Mouse (Mus musculus): ENCODE data around the gene Gm11639. TPM values are rescaled to one million over a fixed set of nuclear protein-coding genes. Genes with fewer than 3 reads are reported as not detected.

Gene Gm11639
- polyA plus RNA-seq, 1 experiment from 2014 or later: 0.87 TPM

GRCm38 (mm10) chr11:104981342-104982055, 296.0 kb downstream of the Gm11639 start:
- H3K9me3 ChIP-seq (ENCODE audit: control insufficient read depth, low read length): no peaks in the 10 kb centered on the region
- H3K4me3 ChIP-seq (ENCODE audit: low read depth, low read length): no peak overlapping the region
- no peak overlapping the region for H3K27ac ChIP-seq (ENCODE audit: low read depth, low read length)
- H3K4me2 ChIP-seq (ENCODE audit: low read depth, low read length): no peak overlapping the region
- WGBS: 79% methylated on average over 15 of the region's 15 CpGs
- no peaks in the 10 kb centered on the region for H3K36me3 ChIP-seq (ENCODE audit: control insufficient read depth, insufficient read depth, low read length)
- no peak for ATAC-seq (ENCODE audit: low read depth)
- no peaks in the 10 kb centered on the region for H3K4me1 ChIP-seq (ENCODE audit: control insufficient read depth, insufficient read depth, low read length)
- no peak overlapping the region for H3K9ac ChIP-seq (replicated peaks; ENCODE audit: low read depth, low read length)
- H3K27me3 ChIP-seq (ENCODE audit: control insufficient read depth, insufficient read depth, low read length): no peaks in the 10 kb centered on the region

GRCm38 (mm10) chr11:105009232-105009631, 323.7 kb downstream of the Gm11639 start:
- ATAC-seq (ENCODE audit: low read depth): no peak
- Histone ChIP-seq H3K9ac (replicated peaks; ENCODE audit: low read depth, low read length) (no peak overlapping the region), H3K4me1 (ENCODE audit: control insufficient read depth, insufficient read depth, low read length) (no peaks in the 10 kb centered on the region), H3K36me3 (ENCODE audit: control insufficient read depth, insufficient read depth, low read length) (no peaks in the 10 kb centered on the region), H3K9me3 (ENCODE audit: control insufficient read depth, low read length) (no peaks in the 10 kb centered on the region), H3K4me3 (ENCODE audit: low read depth, low read length) (no peak overlapping the region), H3K27me3 (ENCODE audit: control insufficient read depth, insufficient read depth, low read length) (no peaks in the 10 kb centered on the region), H3K27ac (ENCODE audit: low read depth, low read length) (no peak overlapping the region), H3K4me2 (ENCODE audit: low read depth, low read length) (no peak overlapping the region)
- 64% methylated on average over 2 of the region's 2 CpGs for WGBS

GRCm38 (mm10) chr11:105021071-105021470, 335.6 kb downstream of the Gm11639 start:
- ATAC-seq (ENCODE audit: low read depth): no peak
- 79% methylated on average over 7 of the region's 7 CpGs for WGBS
- H3K4me3 ChIP-seq (ENCODE audit: low read depth, low read length): no peak overlapping the region

GRCm38 (mm10) chr11:105028744-105029348, 343.3 kb downstream of the Gm11639 start:
- Histone ChIP-seq H3K9me3 (ENCODE audit: control insufficient read depth, low read length) (no peaks in the 10 kb centered on the region), H3K4me3 (ENCODE audit: low read depth, low read length) (no peak overlapping the region), H3K27me3 (ENCODE audit: control insufficient read depth, insufficient read depth, low read length) (no peaks in the 10 kb centered on the region), H3K4me2 (ENCODE audit: low read depth, low read length) (no peak overlapping the region), H3K36me3 (ENCODE audit: control insufficient read depth, insufficient read depth, low read length) (no peaks in the 10 kb centered on the region), H3K4me1 (ENCODE audit: control insufficient read depth, insufficient read depth, low read length) (no peaks in the 10 kb centered on the region), H3K9ac (replicated peaks; ENCODE audit: low read depth, low read length) (no peak overlapping the region), H3K27ac (ENCODE audit: low read depth, low read length) (no peak overlapping the region)
- WGBS: 70% methylated on average over 6 of the region's 6 CpGs
- ATAC-seq (ENCODE audit: low read depth): no peak

More at GRCm38 (mm10) chr11:105021071-105021470, 335.6 kb downstream of the Gm11639 start:
- H3K4me1 ChIP-seq (ENCODE audit: control insufficient read depth, insufficient read depth, low read length): no peaks in the 10 kb centered on the region
- no peaks in the 10 kb centered on the region for H3K36me3 ChIP-seq (ENCODE audit: control insufficient read depth, insufficient read depth, low read length)
- no peaks in the 10 kb centered on the region for H3K9me3 ChIP-seq (ENCODE audit: control insufficient read depth, low read length)
- no peaks in the 10 kb centered on the region for H3K27me3 ChIP-seq (ENCODE audit: control insufficient read depth, insufficient read depth, low read length)
- no peak overlapping the region for H3K4me2 ChIP-seq (ENCODE audit: low read depth, low read length)
- no peak overlapping the region for H3K27ac ChIP-seq (ENCODE audit: low read depth, low read length)
- H3K9ac ChIP-seq (replicated peaks; ENCODE audit: low read depth, low read length): no peak overlapping the region

GRCm38 (mm10) chr11:105029525-105029924, 344.0 kb downstream of the Gm11639 start:
- H3K4me2 ChIP-seq (ENCODE audit: low read depth, low read length): no peak overlapping the region
- H3K4me3 ChIP-seq (ENCODE audit: low read depth, low read length): no peak overlapping the region
- no peak overlapping the region for H3K27ac ChIP-seq (ENCODE audit: low read depth, low read length)
- H3K27me3 ChIP-seq (ENCODE audit: control insufficient read depth, insufficient read depth, low read length): no peaks in the 10 kb centered on the region
- WGBS: 77% methylated on average over 8 of the region's 8 CpGs
- no peak overlapping the region for H3K9ac ChIP-seq (replicated peaks; ENCODE audit: low read depth, low read length)
- no peaks in the 10 kb centered on the region for H3K4me1 ChIP-seq (ENCODE audit: control insufficient read depth, insufficient read depth, low read length)
- H3K36me3 ChIP-seq (ENCODE audit: control insufficient read depth, insufficient read depth, low read length): no peaks in the 10 kb centered on the region
- ATAC-seq (ENCODE audit: low read depth): no peak
- H3K9me3 ChIP-seq (ENCODE audit: control insufficient read depth, low read length): no peaks in the 10 kb centered on the region

GRCm38 (mm10) chr11:105030229-105030628, 344.7 kb downstream of the Gm11639 start:
- no peak overlapping the region for H3K27ac ChIP-seq (ENCODE audit: low read depth, low read length)
- no peaks in the 10 kb centered on the region for H3K36me3 ChIP-seq (ENCODE audit: control insufficient read depth, insufficient read depth, low read length)
- WGBS: 89% methylated on average over 6 of the region's 6 CpGs

GRCm38 (mm10) chr11:105031103-105031502, 345.6 kb downstream of the Gm11639 start:
- Histone ChIP-seq H3K9me3 (ENCODE audit: control insufficient read depth, low read length) (no peaks in the 10 kb centered on the region), H3K9ac (replicated peaks; ENCODE audit: low read depth, low read length) (no peak overlapping the region), H3K36me3 (ENCODE audit: control insufficient read depth, insufficient read depth, low read length) (no peaks in the 10 kb centered on the region), H3K4me2 (ENCODE audit: low read depth, low read length) (no peak overlapping the region), H3K27me3 (ENCODE audit: control insufficient read depth, insufficient read depth, low read length) (no peaks in the 10 kb centered on the region), H3K4me1 (ENCODE audit: control insufficient read depth, insufficient read depth, low read length) (no peaks in the 10 kb centered on the region), H3K27ac (ENCODE audit: low read depth, low read length) (no peak overlapping the region), H3K4me3 (ENCODE audit: low read depth, low read length) (no peak overlapping the region)
- WGBS: 26% methylated on average over 2 of the region's 2 CpGs
- no peak for ATAC-seq (ENCODE audit: low read depth)

More at GRCm38 (mm10) chr11:105030229-105030628, 344.7 kb downstream of the Gm11639 start:
- no peak for ATAC-seq (ENCODE audit: low read depth)
- H3K4me3 ChIP-seq (ENCODE audit: low read depth, low read length): no peak overlapping the region
- H3K4me1 ChIP-seq (ENCODE audit: control insufficient read depth, insufficient read depth, low read length): no peaks in the 10 kb centered on the region
- H3K27me3 ChIP-seq (ENCODE audit: control insufficient read depth, insufficient read depth, low read length): no peaks in the 10 kb centered on the region
- H3K9me3 ChIP-seq (ENCODE audit: control insufficient read depth, low read length): no peaks in the 10 kb centered on the region
- no peak overlapping the region for H3K9ac ChIP-seq (replicated peaks; ENCODE audit: low read depth, low read length)
- no peak overlapping the region for H3K4me2 ChIP-seq (ENCODE audit: low read depth, low read length)

GRCm38 (mm10) chr11:105035081-105035480, 349.6 kb downstream of the Gm11639 start:
- Histone ChIP-seq H3K4me2 (ENCODE audit: low read depth, low read length) (no peak overlapping the region), H3K27ac (ENCODE audit: low read depth, low read length) (no peak overlapping the region), H3K9me3 (ENCODE audit: control insufficient read depth, low read length) (no peaks in the 10 kb centered on the region), H3K36me3 (ENCODE audit: control insufficient read depth, insufficient read depth, low read length) (no peaks in the 10 kb centered on the region), H3K4me3 (ENCODE audit: low read depth, low read length) (no peak overlapping the region), H3K9ac (replicated peaks; ENCODE audit: low read depth, low read length) (no peak overlapping the region), H3K4me1 (ENCODE audit: control insufficient read depth, insufficient read depth, low read length) (no peaks in the 10 kb centered on the region), H3K27me3 (ENCODE audit: control insufficient read depth, insufficient read depth, low read length) (no peaks in the 10 kb centered on the region)
- ATAC-seq (ENCODE audit: low read depth): no peak
- WGBS: 97% methylated on average over 1 of the region's 1 CpGs

GRCm38 (mm10) chr11:105063292-105063691, 377.8 kb downstream of the Gm11639 start, which contains the start of gene Efcab3:
TSS of gene Efcab3 (plus strand) at chr11:105063592.
- Histone ChIP-seq H3K36me3 (ENCODE audit: control insufficient read depth, insufficient read depth, low read length) (no peaks in the 10 kb centered on the region), H3K9me3 (ENCODE audit: control insufficient read depth, low read length) (no peaks in the 10 kb centered on the region), H3K4me2 (ENCODE audit: low read depth, low read length) (no peak within 1 kb of the TSS), H3K4me3 (ENCODE audit: low read depth, low read length) (no peak within 1 kb of the TSS), H3K4me1 (ENCODE audit: control insufficient read depth, insufficient read depth, low read length) (no peaks in the 10 kb centered on the region), H3K9ac (replicated peaks; ENCODE audit: low read depth, low read length) (no peak within 1 kb of the TSS), H3K27me3 (ENCODE audit: control insufficient read depth, insufficient read depth, low read length) (no peaks in the 10 kb centered on the region), H3K27ac (ENCODE audit: low read depth, low read length) (no peak within 1 kb of the TSS)
- 93% methylated on average over 5 of the region's 5 CpGs for WGBS
- no peak for ATAC-seq (ENCODE audit: low read depth)
